Mouse (Mus musculus) adrenal gland, postnatal 10 days (tissue): ENCODE measurements around the gene Rasgrp2. TPM values are rescaled to one million over a fixed set of nuclear protein-coding genes. Genes with fewer than 3 reads are reported as not detected.
A peak's percentile ranks its signal among the peaks of the same experiment; 100 is the strongest.

ENCODE experiments used
- DNase-seq: peaks from one replicate; pipeline ENCODE4 v3.0.0; 2021; ENCODE audit warnings: mixed read lengths
- total RNA-seq, 2 experiments: library from RNA; stranded (reverse); gene quantifications; 2 replicates each; pipeline ENCODE4 v1.2.3; 2021

The Rasgrp2 gene
- total RNA-seq, 2 experiments from 2014 or later = 53.2 to 54.9 TPM

DNA sequence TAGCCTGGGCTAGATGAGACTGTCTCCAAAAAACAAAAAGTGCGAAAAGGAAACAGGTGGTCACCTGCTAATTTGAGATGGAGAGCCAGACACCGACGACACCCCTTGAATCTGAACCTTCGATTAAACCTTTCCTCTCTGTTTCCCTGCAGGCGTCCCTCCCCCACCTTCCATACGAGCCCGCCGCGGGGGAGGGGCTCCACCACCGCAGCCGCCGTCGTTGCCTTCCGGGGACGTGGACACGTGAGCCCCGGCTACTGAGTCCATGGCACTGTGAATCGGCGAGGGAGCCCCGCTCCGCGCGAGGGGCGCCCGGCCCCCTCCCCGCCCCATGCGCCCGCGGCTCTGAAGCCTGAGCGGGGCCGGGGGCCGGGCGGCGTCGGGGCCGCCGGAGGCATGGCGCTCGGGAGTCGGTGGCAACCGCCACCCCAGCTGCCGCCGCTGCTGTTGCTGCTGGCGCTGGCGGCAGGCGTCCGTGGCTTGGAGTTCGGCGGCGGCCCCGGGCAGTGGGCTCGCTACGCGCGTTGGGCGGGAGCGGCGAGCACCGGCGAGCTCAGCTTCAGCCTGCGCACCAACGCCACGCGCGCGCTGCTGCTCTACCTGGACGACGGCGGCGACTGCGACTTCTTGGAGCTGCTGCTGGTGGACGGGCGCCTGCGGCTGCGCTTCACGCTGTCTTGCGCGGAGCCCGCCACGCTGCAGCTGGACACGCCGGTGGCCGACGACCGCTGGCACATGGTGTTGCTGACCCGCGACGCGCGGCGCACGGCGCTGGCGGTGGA, 28.7 kb downstream of the Rasgrp2 start:
- peak; percentile 76 for DNase-seq

DNA sequence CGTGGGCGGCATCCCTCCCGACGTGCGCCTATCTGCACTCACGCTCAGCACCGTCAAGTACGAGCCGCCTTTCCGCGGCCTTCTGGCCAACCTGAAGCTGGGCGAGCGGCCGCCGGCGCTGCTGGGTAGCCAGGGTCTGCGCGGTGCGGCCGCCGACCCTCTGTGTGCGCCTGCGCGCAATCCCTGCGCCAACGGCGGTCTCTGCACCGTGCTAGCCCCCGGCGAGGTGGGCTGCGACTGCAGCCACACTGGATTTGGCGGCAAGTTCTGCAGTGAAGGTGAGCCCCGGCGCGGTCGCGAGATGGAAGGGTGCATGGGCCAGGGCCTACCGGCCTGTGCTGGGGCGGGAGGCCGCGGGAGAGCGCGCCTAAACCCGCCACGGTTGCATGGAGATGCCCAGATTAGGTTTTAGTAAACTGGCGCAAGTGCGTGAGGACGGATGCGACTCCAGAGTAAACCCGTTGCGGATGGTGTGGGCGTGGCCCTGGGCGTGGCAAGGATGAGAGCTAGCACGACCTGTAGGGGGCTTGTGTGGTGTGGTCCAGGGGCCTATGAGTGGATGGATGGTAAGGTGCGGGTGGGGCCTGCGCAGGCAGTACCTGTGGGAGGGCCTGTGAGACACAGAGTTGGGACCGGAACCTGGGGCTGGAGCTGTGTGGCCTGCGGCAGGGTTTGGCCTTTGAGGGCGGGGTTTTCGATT, 29.5 kb downstream of the Rasgrp2 start:
- DNase-seq = no peak

DNA sequence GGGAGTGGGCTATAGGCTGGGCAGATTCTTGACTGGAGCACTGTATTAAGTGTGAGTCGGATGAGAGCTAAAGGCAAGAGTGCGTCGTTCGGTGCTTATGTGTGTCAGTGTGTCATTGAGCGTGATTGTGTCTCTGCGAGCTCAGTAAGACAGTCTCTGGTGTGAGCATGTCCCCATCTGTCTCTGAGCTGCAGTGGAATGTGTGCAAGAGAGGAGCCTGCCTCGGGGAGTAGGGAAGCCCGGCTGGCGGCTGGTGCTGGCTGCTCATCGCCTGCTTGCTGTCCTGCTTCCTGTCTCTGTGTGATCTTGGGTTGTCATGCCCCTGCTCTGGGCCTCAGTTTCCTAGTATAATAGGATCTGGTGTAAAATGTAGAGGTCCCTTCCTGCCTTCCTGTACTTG, 43.9 kb downstream of the Rasgrp2 start:
- no peak for DNase-seq

DNA sequence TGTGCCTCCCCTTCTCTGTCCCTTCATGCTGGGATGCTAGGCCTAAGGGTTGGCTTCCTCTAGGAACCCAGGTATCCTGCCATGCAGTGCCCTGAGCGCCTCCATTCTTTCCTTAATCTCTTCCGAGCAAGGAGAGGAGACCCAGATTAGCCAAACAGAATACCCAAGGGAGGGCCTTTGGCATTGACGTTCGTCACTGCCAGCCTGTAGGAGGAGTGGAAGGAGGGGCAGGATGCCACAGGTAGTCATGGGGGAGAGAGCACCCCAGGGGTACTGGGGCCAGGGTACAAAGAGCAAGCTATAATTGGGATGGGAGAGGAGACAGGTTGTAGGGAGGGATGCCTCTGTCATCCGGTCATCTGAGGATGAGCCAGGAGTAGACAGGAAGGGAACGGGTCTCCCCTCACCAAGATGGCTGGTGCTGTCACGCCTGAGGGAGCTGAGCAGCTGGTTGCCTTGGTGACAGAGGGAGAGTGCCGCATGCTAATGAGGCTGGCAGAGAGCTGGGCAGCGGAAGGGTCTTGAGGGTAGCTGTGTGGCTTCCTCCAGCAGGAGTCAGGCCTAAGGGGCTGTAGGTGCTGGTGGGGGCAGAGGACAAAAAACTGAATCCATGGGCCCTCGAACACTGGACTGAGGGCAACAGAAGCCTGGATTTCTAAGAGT, 46.8 kb downstream of the Rasgrp2 start:
- DNase-seq = no peak

DNA sequence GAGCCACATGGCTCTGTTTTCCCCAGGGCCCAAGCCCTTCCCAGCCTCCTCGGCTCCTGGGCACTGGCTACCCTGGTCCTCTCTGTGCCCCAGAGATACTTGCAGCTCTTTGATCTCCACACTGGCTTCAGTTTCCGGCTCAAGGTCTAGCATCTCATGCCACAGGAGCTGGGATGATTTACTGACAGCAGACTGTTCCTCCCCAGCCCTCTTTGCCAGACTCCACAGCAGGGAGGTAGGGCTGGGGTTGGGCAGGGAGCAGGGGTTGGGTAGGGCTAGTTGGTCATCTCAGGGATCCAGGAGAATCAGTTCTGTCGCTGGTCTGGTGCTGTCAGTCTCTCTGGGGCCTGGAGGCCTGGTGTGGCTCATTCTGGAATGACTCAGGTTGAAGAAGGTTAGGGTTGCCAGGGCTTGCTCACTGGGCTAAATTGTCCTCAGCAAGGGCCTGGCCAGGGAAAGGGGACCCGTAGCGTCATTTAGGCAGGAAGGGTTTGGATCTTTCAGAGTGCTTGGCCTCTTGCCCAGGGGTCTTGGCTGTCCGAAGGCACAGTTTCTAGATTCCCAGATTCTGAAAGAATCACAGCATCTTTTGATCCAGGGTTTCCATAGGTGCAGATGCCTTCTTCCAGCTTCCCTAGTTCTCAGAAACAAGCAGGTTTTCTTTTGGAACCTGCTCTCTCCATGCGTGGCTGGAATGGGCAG, 47.7 kb downstream of the Rasgrp2 start:
- DNase-seq = peak; percentile 38

GRCm38 (mm10) chr19:6448752-6449151, 49.6 kb downstream of the Rasgrp2 start:
- DNase-seq = no peak

- DNase-seq = no peak
Measured at GRCm38 (mm10) chr19:6449841-6450240, 50.7 kb downstream of the Rasgrp2 start.

GRCm38 (mm10) chr19:6452030-6452494, 52.9 kb downstream of the Rasgrp2 start:
- DNase-seq = peak; percentile 82

- DNase-seq = peak; percentile 33
Measured at GRCm38 (mm10) chr19:6452672-6453310, 53.7 kb downstream of the Rasgrp2 start.

DNA sequence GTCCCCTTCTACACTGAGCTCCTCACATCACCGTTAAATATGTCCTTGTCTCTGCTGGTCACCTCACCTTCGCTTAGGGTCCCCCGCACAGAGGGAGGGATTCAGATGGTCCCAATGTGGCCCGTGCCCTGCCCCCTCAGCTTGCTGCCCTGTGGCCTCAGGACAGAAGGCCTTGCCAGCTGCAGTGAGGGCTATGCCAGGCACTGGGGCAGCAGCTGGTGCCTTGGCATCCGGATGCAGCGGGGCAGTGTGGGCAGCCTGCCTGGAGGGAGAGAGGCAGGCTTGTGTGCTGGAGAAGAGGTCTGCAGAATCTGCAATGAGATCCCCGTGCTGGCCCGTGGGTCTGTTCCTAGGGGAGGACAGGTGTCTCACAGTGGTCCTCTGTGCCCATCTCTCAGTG, 54.2 kb downstream of the Rasgrp2 start:
- DNase-seq = no peak

DNA sequence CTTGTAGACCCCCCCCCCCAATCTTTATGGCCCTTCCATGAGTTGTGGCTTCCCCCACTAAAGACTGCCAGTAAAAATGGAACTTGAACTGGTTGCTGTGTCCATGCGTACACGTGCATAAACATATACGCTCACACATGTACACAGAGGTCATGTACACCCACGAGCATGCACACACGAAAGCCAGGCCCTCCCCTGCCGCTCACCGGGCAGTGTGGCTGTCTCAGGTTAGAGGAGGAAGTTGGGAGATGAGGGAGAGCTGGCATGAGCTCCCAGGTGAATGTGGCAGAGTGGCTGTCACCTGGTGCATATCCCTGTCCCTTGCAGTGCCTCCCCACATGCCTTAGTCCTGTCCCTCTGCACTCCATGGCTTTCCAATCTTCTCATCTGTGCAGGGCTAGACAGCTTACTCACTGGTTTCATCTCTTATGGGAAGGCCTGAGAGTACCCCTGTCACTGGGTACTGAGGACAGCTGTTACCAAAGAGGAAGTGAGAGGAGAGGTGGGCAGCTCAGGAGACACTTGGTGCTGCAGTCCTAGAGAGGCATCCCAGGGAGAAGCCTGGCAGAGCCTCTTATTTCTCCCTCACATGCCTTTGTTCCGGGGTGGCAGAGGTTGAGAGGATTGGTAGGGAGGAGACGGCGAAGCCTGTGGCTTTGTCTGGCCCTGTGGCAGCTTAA, 55.0 kb downstream of the Rasgrp2 start:
- DNase-seq = no peak

DNA sequence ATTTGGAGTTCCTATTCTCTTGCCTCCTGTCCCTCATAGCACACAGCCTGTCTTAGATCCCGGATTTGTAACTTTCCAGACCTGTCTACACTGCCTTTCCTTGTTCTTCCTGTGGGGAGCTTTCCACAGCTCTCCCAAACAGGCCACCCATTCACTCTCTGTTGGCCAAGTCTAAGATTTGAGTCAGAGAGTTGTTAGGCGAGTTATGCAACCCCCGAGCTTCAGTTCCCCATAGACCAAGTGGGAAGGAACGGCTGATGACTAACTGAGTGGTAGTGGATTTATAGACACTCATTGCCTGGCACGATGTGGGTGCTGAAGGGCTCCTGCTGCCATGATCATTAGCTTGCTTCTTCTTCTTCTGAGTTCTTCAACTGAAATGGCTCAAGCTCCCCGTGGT, 60.4 kb downstream of the Rasgrp2 start:
- DNase-seq = no peak

DNA sequence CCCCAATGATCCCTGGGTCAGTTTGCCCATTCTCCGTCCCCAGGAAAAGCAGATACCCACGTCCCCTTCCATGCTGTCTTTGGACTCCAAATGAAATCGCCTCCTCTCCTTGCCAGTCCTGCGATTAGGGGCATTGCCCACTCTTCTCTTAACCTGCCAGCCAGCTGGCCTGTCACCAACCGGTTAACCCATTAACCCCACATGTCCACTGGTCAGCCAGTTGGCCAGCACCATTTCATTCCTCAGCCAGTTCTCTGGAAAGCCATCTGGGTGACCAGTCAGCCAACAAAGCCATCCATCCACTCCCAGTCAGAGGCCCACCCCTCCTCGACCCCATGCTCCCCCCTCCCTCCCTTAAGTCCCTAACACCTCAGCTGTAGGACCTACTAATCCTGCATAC, 63.7 kb downstream of the Rasgrp2 start:
- no peak for DNase-seq

DNA sequence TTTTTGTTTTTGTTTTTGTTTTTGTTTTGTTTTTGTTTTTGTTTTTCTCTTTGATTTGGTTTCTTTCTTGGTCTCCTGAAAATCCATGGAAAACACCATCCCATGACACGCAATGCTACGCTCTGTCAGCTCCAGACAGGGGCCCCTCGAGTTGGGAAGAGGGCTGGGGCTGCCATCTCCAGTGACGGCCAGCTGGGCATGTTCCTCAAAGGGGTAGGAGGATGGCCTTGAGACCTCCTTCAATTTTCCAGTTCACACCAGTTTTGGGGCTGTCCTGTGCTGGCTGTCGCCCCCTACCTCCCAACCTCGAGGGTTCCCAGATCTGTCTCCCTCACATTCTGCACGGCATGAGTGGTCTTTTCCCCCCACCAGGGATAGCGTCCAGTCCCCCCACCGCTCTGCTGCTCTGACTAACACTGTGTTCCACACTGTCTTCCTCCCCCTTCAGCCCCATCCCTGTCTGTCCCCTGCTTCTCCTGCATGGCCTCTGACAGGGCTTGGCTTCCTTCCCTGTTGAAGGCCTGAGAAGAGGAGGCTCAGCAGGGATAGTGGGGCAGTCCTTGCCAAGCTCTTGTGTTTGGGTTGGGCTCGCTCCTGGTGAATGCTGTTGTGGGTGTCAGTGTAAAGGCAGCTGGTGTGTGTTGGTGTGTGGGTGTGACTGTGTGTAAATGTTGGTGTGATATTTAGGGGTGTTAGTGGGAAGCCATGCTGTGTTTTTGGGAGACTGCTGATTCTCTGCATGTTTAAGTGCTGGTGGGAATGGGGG, 65.3 kb downstream of the Rasgrp2 start:
- no peak for DNase-seq

Other genes starting within 250 kb of the Rasgrp2 start
- under 1 TPM; 0.72 to 0.79 TPM for gene Majin, start 215.0 kb upstream of the Rasgrp2 start, total RNA-seq
- gene Gpha2, start 173.0 kb upstream of the Rasgrp2 start, total RNA-seq = 10 to 100 TPM; 16.9 to 18.2 TPM
- 10 to 100 TPM; 52.9 to 56.9 TPM for gene Ppp2r5b, start 163.5 kb upstream of the Rasgrp2 start, total RNA-seq
- gene Atg2a, start 157.7 kb upstream of the Rasgrp2 start, total RNA-seq = 10 to 100 TPM; 25.0 to 30.2 TPM
- 100 to 1,000 TPM; 104 to 106 TPM for gene Ehd1, start 122.6 kb upstream of the Rasgrp2 start, total RNA-seq
- gene Cdc42bpg, start 92.9 kb upstream of the Rasgrp2 start, total RNA-seq = 10 to 100 TPM; 10.3 to 11.6 TPM
- gene Men1, start 64.4 kb upstream of the Rasgrp2 start, total RNA-seq = 10 to 100 TPM; 37.1 to 38.7 TPM
- 10 to 100 TPM; 35.9 to 54.6 TPM for gene Map4k2, start 58.2 kb upstream of the Rasgrp2 start, total RNA-seq
- gene Sf1, start 35.6 kb upstream of the Rasgrp2 start, total RNA-seq = 100 to 1,000 TPM; 166 to 186 TPM
- 100 to 1,000 TPM in 1 of 2 experiments, 10 to 100 TPM in 1; 92.0 to 223 TPM for gene Pygm, start 14.9 kb upstream of the Rasgrp2 start, total RNA-seq
- 10 to 100 TPM in 1 of 2 experiments, 1 to 10 TPM in 1; 7.5 to 14.5 TPM for gene Nrxn2, start 19.4 kb downstream of the Rasgrp2 start, total RNA-seq
- gene Slc22a12, start 143.7 kb downstream of the Rasgrp2 start, total RNA-seq = not detected